Mouse (Mus musculus) c-Kit-positive CD71-negative TER-119-negative erythroid progenitor cells, embryonic 14.5 days (primary cell): ENCODE measurements around the gene Gm43638.
"Not testable (repeated sequence)": the region's sequence is repeated elsewhere in the genome, so short reads cannot be mapped to it uniquely, and the experiment has no call there.

ENCODE experiments used
- DNase-seq: peaks from one replicate; pipeline ENCODE4 v3.0.0-alpha.2; 2013; ENCODE audit warnings: low read depth

Gm43638 gene

DNA sequence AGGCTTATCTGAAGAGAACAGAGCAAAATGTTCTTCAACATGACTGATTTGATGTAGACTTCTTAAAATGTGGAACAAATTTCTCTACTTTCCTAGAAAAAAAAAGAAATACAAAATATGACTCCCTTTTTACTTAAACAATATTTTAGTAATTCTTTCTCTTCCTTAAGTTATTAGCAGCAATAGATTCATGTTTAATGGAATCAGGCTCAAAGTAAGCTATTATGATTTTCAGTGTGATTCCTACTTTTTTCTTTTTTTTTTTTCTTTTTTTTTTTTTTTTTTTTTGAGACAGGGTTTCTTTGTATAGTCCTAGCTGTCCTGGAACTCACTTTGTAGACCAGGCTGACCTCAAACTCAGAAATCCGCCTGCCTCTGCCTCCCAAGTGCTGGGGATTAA, at the start of gene Gm43638:
Gene Gm43638, minus strand, starts transcription at position 101 of the 400 bp plus-strand sequence.
- DNase-seq, result not testable (repeated sequence)

DNA sequence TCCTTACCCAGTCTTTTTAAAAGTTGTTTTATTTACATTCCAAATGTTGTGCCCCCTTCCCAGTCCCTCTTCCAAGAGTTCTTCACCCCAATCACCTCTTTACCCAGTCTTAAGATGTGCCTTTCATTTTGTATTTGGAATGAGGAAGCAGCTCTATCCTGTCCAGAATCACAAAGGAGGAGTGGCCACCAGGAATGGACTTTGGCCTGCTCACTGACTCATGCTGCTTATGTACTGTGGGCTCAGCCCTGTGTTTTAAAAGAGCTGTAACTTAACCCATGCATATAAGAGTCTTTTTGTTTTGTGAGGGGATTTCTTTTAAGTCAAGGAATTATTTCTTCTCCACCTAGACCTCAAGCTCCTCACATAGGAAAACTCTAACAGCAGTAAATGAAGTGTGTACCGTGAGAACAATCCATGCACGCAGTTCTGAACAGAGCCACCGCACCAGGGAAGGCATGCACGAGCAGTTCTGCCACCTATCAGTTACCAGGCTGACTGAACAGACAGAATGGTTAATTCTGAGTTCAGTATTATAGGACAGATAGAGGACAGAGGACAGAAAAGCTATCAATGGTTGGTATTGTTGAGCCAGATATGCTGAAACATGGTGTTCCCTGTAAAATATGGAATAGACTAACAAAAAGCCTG, 49.5 kb upstream of the Gm43638 start:
- no peak for DNase-seq

DNA sequence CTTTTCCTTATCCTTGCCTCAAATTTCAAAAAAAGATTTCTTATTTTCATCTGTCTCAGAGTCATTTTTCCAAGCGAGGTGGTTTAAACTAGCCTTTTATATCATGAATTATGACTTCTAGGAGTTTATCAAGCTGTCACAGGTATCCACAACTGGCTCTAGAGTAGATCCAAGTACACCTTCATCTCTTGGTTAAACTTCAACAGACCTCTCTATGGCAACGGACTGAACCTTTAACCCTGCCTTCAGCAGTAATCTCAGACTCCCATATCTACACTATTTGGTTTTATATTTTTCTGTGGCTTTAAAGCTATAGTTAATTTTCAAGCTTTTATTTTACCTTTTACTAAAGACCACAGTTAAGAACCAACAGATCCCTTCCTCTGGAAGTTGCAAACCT, 45.7 kb upstream of the Gm43638 start:
- DNase-seq, result no peak

DNA sequence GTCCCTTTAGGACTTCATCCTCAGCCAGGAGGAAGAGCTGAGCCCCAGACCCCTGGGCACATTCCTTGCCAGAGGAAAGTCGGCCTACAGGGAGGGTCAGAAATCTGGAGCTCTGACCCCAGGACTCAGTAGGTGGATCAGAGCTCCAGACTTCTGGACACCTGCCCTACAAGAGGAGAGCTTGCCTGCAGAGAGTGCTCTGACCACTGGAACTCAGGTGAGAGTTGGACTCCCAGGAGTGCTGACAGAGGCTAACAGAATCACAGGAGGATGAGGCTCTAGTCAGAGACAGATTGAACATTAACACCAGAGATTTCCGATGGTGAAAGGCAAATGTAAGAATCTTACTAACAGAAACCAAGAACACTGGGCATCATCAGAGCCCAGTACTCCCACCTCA, 37.0 kb upstream of the Gm43638 start:
- DNase-seq, result not testable (repeated sequence)

DNA sequence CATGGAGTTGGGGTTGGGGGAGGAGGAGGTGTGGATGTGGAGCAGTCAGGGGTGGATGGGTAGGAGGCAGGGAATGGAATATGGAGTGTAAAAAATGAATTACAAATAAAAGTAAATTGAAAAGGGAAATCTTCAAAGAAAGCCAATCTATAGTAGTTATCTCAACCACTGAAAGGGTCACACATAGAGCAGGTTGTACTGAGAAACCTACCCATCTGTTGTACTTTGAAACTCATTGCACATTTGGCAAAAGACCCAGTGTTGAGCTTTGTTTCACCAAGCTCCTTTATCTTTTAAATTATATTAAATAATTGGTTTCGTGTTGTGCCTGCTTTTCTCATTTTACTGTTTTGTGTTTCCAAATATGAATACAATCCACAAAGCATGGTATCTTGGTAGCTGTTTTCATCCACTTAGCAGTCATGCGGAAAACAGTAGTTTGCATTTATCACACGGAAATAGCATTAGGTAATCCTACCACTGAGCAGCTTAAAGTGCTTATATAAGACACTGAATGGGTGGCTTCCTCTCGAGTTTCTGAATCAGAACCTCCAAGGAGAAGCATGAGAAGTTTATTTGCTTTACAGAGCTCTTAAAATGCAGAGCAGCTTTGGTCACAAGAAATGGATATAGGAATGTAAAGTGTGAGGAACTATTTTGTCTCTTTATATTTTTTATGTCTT, 19.3 kb upstream of the Gm43638 start:
- no peak for DNase-seq

DNA sequence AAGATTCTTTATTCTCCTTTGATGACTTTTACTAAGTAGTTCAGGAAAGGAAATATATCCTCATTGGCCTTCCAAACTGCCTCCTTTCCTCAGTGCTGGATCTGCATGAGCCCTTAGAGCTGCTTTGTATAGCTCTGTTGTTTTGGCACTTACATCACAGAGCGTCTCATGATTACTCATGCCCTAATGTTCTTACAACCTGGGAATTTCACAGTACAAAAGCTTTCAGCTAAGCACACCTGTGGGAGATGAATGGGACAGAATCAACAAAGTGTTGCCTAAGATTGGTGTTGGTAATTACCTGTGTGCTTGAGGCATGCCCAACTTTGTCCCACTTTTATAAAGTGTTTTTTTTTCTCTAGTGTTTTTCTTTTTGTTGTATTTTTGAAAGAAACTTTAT, 16.1 kb upstream of the Gm43638 start:
- no peak for DNase-seq

DNA sequence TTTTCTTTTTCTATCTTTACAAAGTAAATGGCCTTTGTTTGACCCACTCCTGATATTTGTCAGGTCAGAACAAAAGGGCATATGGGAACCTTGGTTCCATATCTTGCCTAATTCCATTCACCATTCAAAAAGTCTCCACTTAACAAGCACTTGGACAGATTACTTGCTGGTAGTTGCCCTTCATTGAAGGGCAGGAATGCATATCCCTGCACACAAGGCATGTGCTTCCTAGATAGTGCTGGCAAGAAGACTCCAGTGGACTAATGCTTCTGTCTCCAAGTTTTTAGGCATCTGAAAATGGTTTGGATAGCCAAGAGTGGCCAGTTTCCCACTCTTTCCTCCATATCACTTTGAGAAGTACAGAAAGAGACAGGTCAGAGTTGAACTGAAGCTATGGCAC, 12.7 kb upstream of the Gm43638 start:
- no peak for DNase-seq

DNA sequence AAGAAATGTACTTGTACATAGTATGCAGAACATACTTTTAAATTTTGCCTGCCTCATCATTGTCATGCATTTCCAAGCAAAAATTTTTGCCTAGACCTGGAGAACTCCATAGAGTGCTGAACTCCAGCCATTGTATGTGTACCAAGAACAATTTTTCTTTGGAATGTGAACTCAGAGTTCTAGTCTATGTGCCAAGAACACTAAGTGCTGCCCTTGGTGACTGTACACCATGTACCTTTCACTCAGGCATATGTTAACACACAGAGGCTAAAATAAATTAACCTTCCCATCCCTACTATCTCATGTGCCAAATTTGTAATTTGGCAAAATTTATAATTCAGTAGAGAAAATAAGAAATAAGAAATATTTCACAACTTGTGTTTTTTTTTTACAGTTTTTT, 12.3 kb upstream of the Gm43638 start:
- no peak for DNase-seq

DNA sequence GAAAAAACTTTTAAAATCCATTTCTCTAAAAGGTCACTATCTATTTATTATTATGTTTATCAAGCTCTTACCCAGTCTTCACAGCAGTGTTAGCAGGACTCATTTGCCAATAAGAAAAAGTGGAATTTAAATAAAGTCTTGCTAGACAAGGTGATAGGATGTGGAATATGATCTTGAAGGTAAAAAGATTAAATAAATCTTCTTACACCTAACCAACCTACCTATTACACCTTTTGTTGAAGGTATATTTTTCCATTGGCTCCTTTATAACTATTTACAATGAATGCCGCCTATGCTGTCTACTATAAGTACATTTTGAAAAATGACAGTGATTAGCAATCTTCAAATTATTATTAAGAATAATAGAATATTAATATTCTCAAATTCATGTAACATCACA, 4.2 kb upstream of the Gm43638 start, which contains the start of gene Ugt2a1:
Gene Ugt2a1, minus strand, starts transcription at position 101 of the 400 bp plus-strand sequence.
- DNase-seq, result no peak

DNA sequence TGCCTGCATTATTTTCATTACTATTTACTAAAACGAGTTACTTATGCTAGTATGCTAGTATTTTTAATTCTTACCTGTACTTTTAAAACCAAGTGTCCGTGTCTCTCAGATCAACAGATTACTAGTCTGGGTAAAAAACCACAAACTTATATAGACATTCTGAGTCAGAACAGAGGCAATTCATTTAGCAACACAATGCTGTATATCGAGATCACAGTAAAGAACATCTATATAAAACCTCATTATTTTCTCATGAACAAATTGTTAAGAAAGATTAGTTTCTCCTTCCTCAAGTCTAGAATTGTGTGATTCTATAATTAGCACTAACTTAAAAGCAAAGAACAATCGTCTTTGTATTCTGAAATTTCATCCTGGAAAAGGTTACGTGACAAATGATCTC, 4.4 kb downstream of the Gm43638 start, which contains the start of gene Ugt2a2:
Gene Ugt2a2, minus strand, starts transcription at position 101 of the 400 bp plus-strand sequence.
- no peak for DNase-seq

DNA sequence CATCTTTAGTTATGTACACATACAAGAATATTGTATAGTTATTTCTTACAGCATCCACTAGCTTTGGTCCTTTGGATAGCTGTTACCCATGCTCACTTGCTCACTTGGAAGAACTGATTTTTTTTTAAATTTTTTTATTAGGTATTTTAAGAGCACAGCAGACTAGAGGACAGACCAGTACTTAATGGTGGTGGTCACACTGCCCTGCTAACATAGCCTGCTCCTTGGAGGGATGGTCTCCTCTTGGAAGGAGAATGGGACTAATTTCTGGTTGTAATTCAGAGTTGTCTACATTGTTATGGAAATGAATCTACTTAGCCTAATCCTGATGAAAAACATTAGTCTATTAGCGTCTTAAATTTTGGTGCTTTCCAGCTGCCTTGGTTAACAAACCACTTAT, 27.8 kb downstream of the Gm43638 start:
- DNase-seq, result no peak

DNA sequence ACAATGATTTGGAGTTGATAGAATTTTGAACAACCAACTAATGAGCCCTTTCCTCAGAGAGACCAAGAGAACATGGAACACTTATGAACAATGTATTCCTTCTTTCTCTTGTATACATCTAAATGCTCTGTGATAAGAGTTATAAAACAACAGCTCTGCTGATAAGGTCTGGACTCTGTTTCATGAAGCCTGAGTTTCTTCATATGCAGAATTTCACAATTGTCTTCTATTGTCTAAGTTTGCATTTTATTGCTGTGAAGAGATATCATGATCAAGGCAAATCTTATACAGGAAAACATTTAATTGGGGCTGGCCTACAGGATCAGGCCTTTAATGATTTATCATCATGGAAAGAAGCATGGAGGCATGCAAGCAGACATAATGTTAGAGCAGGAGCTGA, 28.9 kb downstream of the Gm43638 start:
- DNase-seq, result no peak

DNA sequence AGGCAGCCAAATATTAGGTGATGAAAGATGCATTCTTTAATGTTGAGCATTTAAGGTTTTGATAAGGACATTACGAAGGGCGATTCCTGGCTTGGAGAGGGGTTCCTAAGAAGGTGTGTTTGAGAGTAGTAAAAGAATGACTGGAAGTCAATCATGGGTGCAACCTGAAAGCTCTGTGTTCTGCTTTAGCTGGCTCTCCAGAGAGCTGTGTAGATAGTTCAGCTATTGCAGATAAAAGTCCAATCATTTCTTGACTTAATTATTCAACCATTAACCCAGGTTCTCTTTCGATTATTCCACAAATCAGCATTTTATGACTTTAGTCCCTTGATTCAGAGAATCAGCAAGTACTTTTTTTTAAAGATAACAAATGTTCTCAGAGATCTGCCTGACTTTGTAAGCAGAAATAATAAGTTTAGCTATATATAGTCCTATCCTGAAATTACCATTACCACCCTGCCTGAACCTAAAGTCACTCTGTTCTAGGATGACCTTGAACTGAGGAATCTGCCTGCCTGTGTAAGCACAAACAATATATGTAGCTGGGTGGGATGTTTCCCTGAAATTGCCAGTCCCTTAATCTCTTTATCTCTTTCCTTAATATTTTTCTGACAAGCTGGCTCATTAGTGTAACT, 30.3 kb downstream of the Gm43638 start:
- no peak for DNase-seq

DNA sequence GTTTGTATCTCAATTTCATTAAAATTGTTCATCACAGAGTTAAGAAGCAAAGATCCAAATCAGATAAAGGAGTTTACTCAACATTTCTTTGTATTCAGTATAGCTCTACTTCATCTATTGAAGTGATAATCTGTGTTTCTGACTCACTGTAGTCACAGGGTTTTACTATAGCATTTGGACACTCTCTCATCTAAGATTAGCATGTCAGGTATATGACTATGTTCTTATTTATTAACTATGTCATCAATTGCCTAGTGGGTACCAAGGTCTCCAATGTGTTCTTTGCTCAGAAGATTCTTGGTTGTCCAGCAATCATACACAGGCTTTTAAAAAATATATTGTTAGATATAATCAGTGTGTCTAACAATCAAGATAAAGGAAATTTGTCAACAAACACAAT, 31.1 kb downstream of the Gm43638 start:
- DNase-seq, result no peak

DNA sequence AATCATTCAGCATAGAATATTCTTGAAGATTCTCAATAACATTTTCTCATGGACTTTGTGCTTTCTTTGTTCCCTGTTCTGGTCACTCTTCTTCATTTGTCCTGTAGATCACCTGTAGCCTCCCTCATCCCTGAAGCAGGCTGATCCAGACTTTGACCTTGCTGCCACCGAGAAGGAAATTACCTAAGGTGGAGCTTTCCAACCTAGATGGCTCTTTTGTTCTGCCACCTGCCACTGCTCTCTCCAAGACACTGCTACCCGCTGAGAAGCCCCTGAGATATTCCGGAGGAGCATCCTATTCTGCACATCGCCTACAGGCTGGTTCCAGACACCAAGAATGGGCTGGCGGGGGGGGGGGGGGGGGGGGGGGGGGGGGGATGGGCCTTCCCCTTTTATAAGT, 34.1 kb downstream of the Gm43638 start:
- DNase-seq, result not testable (repeated sequence)

DNA sequence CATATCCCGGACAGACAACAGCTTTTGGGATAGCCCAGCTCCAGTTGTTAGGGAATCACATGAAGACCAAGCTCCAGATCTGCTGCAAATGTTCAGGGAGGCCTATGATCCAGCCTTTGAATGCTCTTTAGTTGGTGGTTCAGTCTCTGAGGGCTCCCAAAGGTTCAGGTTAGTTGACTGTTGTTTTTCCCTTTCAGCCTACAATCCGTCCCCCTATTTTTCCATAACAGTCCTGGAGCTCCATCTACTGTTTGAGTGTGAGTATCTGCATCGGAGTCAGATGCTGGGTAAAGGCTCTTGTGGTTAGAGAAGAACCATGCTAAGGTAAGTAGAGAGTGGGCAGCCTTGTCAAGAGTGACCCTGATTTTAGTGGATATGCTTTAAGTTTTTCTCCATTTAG, 50.3 kb downstream of the Gm43638 start:
- DNase-seq, result no peak

DNA sequence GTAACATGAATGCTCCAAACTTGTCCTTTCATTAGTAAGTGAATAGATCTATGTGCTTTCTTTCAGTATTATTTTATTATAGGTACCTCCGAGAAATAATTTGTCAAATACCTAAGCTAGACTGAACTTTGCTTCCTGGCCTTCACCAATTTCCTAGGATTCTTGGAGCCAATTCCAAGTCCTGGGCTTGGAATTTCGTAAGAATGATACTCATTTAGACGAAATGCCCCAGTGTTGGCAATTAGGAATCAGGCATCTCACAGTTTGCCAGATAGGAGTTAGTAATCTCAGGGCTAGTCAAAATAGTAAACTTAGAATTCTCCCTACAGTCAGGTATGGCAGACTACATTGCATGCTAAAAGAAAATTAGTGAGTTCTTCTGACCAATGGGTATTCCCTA, 60.9 kb downstream of the Gm43638 start:
- DNase-seq, result no peak

DNA sequence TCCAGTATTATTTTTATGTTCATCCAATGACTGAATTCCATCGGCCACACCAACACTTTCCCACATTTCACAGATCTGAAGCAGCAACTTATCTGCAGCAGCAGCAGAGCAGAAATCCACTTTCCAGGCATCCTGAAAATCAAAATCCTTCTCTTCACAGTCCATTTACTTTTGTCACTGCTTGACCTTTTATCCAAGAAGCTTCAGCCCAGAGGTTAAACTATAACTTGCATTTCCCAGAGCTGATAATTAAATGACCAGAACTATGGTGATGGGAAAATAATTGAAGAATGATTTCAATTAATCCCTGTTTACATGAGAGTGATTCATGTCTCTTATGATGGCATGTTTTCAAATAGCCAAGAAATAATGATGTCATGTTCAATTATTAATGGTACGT, 62.6 kb downstream of the Gm43638 start, which contains the start of gene Ugt2b38:
Gene Ugt2b38, minus strand, starts transcription at position 163 of the 400 bp plus-strand sequence.
- DNase-seq, result not testable (repeated sequence)
